Mouse (Mus musculus) urinary bladder, adult 18-20 months (tissue): Measurements from ENCODE around the gene Tasp1.
"Not testable (repeated sequence)": the region's sequence is repeated elsewhere in the genome, so short reads cannot be mapped to it uniquely, and the experiment has no call there.

Source experiments
- DNase-seq, 2 experiments: peaks; one replicate each; pipeline ENCODE4 v3.0.0; 2022; ENCODE audit warnings: low spot score in 2 of 2, mixed read lengths in 2 of 2

Gene Tasp1

GRCm38 (mm10) chr2:140058125-140058524 lies 8.5 kb downstream of the Tasp1 start:
- DNase-seq = no peak

- no peak for DNase-seq
Measured at GRCm38 (mm10) chr2:140051607-140052126, 14.9 kb downstream of the Tasp1 start.

GRCm38 (mm10) chr2:140042522-140043131 lies 24.0 kb downstream of the Tasp1 start:
- no peak for DNase-seq

- DNase-seq = no peak
Measured at GRCm38 (mm10) chr2:140042081-140042480, 24.5 kb downstream of the Tasp1 start.

- DNase-seq = no peak
Measured at GRCm38 (mm10) chr2:140037459-140037858, 29.1 kb downstream of the Tasp1 start.

- no peak for DNase-seq
Measured at GRCm38 (mm10) chr2:140036854-140037253, 29.8 kb downstream of the Tasp1 start.

GRCm38 (mm10) chr2:140024937-140025336 lies 41.7 kb downstream of the Tasp1 start:
- DNase-seq = no peak

- no peak for DNase-seq
Measured at GRCm38 (mm10) chr2:140007406-140007805, 59.2 kb downstream of the Tasp1 start.

GRCm38 (mm10) chr2:139998170-139998569 lies 68.4 kb downstream of the Tasp1 start:
- no peak for DNase-seq

GRCm38 (mm10) chr2:139989907-139990306 lies 76.7 kb downstream of the Tasp1 start:
- not testable (repeated sequence) for DNase-seq

- no peak for DNase-seq
Measured at GRCm38 (mm10) chr2:139967451-139967850, 99.2 kb downstream of the Tasp1 start.

- DNase-seq = no peak
Measured at GRCm38 (mm10) chr2:139966288-139966687, 100.3 kb downstream of the Tasp1 start.

- no peak for DNase-seq
Measured at GRCm38 (mm10) chr2:139948843-139949242, 117.8 kb downstream of the Tasp1 start.

GRCm38 (mm10) chr2:139937581-139937980 lies 129.0 kb downstream of the Tasp1 start:
- DNase-seq = no peak

GRCm38 (mm10) chr2:139934577-139934976 lies 132.0 kb downstream of the Tasp1 start:
- no peak for DNase-seq

GRCm38 (mm10) chr2:139934033-139934572 lies 132.5 kb downstream of the Tasp1 start:
- no peak for DNase-seq

GRCm38 (mm10) chr2:139932211-139932610 lies 134.4 kb downstream of the Tasp1 start:
- DNase-seq = no peak

GRCm38 (mm10) chr2:139924937-139925336 lies 141.7 kb downstream of the Tasp1 start:
- no peak for DNase-seq

GRCm38 (mm10) chr2:139921395-139921794 lies 145.2 kb downstream of the Tasp1 start:
- not testable (repeated sequence) for DNase-seq

GRCm38 (mm10) chr2:139919757-139920156 lies 146.8 kb downstream of the Tasp1 start:
- DNase-seq = peak in 1 of 2 experiments; percentile 11

GRCm38 (mm10) chr2:139906441-139907157 lies 160.0 kb downstream of the Tasp1 start:
- DNase-seq = no peak

- no peak for DNase-seq
Measured at GRCm38 (mm10) chr2:139891405-139892089, 175.1 kb downstream of the Tasp1 start.
